Mouse (Mus musculus): ENCODE measurements around the gene Isca2.

Isca2 gene

GRCm38 (mm10) chr12:84772726-84773441 lies at the start of gene Isca2, which contains the start of gene Npc2:
Gene Isca2 (plus strand): TSS chr12:84773251.
Gene Npc2 (minus strand): TSS chr12:84773152.
- peak; percentile 91 for DNase-seq (ENCODE audit: low spot score in 2 of 2)

- no peak for DNase-seq (ENCODE audit: low spot score in 2 of 2)
These were observed 46.7 kb upstream of the Isca2 start for GRCm38 (mm10) chr12:84726391-84726790.

GRCm38 (mm10) chr12:84726986-84727385 lies 46.1 kb upstream of the Isca2 start:
- DNase-seq (ENCODE audit: low spot score in 2 of 2), result no peak

GRCm38 (mm10) chr12:84727434-84727833 lies 45.6 kb upstream of the Isca2 start:
- DNase-seq (ENCODE audit: low spot score in 2 of 2), result no peak

GRCm38 (mm10) chr12:84728421-84728820 lies 44.6 kb upstream of the Isca2 start:
- DNase-seq (ENCODE audit: low spot score in 2 of 2), result no peak

- no peak for DNase-seq (ENCODE audit: low spot score in 2 of 2)
These were observed 39.7 kb upstream of the Isca2 start for GRCm38 (mm10) chr12:84733366-84733765.

GRCm38 (mm10) chr12:84743496-84743895 lies 29.6 kb upstream of the Isca2 start:
- no peak for DNase-seq (ENCODE audit: low spot score in 2 of 2)

GRCm38 (mm10) chr12:84745700-84746099 lies 27.4 kb upstream of the Isca2 start:
- DNase-seq (ENCODE audit: low spot score in 2 of 2), result no peak

- no peak for DNase-seq (ENCODE audit: low spot score in 2 of 2)
These were observed 24.9 kb upstream of the Isca2 start for GRCm38 (mm10) chr12:84748134-84748533.

GRCm38 (mm10) chr12:84750661-84751060 lies 22.4 kb upstream of the Isca2 start:
- DNase-seq (ENCODE audit: low spot score in 2 of 2), result no peak

- DNase-seq (ENCODE audit: low spot score in 2 of 2), result no peak
These were observed 20.7 kb upstream of the Isca2 start for GRCm38 (mm10) chr12:84752131-84752977.

- DNase-seq (ENCODE audit: low spot score in 2 of 2), result peak; percentile 41 to 67
These were observed 17.9 kb upstream of the Isca2 start for GRCm38 (mm10) chr12:84755008-84755695.

- DNase-seq (ENCODE audit: low spot score in 2 of 2), result no peak
These were observed 17.0 kb upstream of the Isca2 start for GRCm38 (mm10) chr12:84756016-84756415.

- DNase-seq (ENCODE audit: low spot score in 2 of 2), result no peak
These were observed 14.0 kb upstream of the Isca2 start for GRCm38 (mm10) chr12:84759063-84759462.

GRCm38 (mm10) chr12:84762532-84762931 lies 10.5 kb upstream of the Isca2 start:
- no peak for DNase-seq (ENCODE audit: low spot score in 2 of 2)

- DNase-seq (ENCODE audit: low spot score in 2 of 2), result no peak
These were observed 9.4 kb upstream of the Isca2 start for GRCm38 (mm10) chr12:84763577-84764218.

GRCm38 (mm10) chr12:84764756-84765155 lies 8.3 kb upstream of the Isca2 start:
- no peak for DNase-seq (ENCODE audit: low spot score in 2 of 2)

- no peak for DNase-seq (ENCODE audit: low spot score in 2 of 2)
These were observed 7.5 kb upstream of the Isca2 start for GRCm38 (mm10) chr12:84765506-84765905.

- DNase-seq (ENCODE audit: low spot score in 2 of 2), result no peak
These were observed 6.8 kb upstream of the Isca2 start for GRCm38 (mm10) chr12:84766113-84766735.

- no peak for DNase-seq (ENCODE audit: low spot score in 2 of 2)
These were observed 5.5 kb upstream of the Isca2 start for GRCm38 (mm10) chr12:84767510-84767909.

- DNase-seq (ENCODE audit: low spot score in 2 of 2), result no peak
These were observed 3.4 kb upstream of the Isca2 start for GRCm38 (mm10) chr12:84769624-84770023.

Measured in spleen, postnatal 14 days (tissue).